Mouse (Mus musculus): ENCODE measurements around the gene Plekhh1.

DNA sequence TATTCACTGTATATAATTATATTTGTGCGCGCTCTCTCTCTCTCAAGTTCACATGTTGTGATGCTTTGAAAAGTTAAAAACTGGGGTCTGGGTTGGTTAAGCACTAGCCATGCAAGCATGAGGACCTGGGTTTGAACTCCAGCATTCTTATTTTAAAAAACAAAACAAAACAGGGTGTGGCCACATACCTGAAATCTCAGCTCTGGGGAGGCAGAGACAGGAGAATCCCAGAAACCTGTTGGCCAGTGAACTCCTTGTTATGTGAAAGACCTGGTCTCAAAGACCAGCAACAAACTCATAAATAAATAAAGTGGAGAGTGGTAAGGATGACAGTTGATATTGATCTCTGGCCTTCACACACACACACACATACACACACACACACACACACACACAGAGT is 5.4 kb downstream of the Plekhh1 start:
- TF ChIP-seq EP300 (IDR thresholded peaks at IDR 0.05; ENCODE audit: insufficient read depth, low read depth, low read length): no peak
- TF ChIP-seq CTCF (IDR thresholded peaks at IDR 0.05; ENCODE audit: low read depth, low read length): no peak
- no peak for TF ChIP-seq POLR2A (IDR thresholded peaks at IDR 0.05; ENCODE audit: insufficient read depth, low read length)
